Mouse (Mus musculus) adrenal gland, postnatal 36 days (tissue): ENCODE results near the gene Tgtp2. TPM values are rescaled to one million over a fixed set of nuclear protein-coding genes. Genes with fewer than 3 reads are reported as not detected.
"Not testable (repeated sequence)": the region's sequence is repeated elsewhere in the genome, so short reads cannot be mapped to it uniquely, and the experiment has no call there.

Experiments
- DNase-seq, 2 experiments: peaks; one replicate each; pipeline ENCODE4 v3.0.0; 2021; ENCODE audit warnings: mixed read lengths in 1 of 2
- total RNA-seq, 2 experiments: library from RNA; stranded (reverse); gene quantifications; 2 replicates each; pipeline ENCODE4 v1.2.3; 2021

The Tgtp2 gene
- total RNA-seq, 2 experiments from 2014 or later: 2.4 to 3.6 TPM

DNA sequence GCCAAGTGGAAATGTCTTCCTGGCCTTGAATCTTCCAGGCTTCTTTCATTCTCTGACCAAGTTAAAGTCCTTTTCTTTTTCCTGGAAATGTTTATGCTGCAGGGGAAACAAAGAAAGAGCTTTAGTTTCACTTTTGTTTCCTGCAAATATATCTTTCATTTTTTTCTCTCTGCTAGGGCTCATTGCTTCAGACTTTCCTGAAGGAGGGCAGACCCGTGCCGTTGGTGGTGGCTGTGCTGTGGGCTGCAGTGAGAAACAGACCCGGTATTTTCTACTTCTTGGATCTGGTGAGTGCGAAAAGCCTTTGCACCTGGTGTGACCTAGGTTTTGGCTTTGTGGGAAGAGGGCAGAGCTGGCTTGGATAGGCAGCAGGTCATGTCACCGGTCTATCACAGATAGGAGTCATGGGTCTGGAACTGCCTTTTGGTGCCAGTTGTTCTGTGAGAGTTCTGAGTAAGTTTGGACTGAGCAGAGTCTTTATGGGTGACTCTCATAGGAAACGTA, 22.9 kb upstream of the Tgtp2 start:
- DNase-seq: no peak

DNA sequence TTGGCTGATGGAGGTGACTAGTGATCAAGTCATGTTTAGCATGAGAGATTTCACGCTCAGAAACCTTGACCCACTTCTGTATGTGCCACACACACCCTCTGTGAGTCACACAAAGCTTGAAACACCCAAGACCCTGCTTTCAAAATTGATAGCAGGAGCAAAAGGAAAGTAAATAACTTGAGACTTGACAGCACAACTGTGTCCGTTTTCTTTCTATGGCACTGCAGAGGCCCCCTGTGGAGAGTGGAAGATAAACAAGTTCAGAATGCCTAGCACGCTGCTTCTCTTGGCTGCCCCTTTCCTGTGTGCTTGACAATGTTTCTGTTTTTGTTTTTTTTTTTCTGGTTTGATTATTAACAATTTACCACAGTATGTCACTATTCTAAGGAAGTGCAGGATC, 20.9 kb upstream of the Tgtp2 start:
- DNase-seq: peak in 1 of 2 experiments; percentile 35

DNA sequence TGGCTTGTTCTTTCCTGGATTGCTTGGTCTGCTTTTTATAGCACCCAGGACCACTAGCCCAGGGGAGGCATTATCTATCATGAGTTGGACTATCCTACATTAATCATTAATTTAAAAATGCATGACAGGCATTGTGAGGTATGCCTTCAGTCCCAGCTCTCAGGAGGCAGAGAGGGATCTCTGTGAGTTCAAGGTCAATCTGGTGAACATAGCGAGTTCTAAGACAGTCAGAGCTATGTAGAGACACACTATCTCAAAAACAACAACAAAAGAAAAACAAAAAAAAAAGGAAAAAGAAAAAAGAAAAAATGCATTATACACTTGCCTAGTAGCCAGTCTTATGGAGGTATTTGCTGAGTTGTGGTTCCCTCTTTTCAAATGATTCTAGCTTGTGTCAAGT, 20.4 kb upstream of the Tgtp2 start:
- no peak for DNase-seq

DNA sequence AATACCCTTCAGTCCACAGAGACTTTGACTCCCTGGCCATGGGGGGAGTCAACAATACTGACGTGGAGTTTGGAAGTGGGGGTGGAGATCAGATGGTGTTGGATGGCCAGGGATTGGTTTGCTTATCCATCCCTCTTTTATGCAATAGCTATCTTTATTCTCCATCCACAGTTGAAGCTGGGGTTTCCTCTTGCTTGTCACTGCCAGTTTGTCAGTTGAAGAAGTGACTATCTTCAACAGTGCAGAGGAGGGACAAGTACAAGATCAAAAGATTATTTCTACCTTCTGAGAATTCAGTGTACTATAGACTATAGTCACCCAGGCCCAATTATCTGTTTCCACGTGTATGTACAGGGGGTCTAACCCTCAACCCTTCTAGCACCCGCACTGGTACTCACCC, 19.8 kb upstream of the Tgtp2 start:
- DNase-seq: no peak

DNA sequence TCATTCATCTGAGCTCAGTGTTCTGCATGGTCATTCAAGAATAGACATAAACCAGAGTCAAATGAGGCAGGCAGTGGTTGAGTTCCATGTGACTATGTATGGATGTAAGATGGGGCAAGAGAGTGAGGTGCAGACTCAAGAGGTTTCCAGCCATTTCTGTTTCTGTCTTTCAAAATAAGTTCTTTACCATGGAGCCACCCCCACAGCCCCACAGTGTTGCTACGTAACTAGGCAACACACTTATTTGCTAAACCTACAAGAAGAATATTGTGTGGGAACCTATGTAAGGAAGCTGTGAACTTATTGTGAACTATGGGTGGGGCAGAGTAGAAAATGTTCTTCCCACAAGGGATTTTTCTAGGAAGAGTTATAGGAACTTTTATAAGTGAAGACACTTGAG, 19.1 kb upstream of the Tgtp2 start:
- DNase-seq: no peak

DNA sequence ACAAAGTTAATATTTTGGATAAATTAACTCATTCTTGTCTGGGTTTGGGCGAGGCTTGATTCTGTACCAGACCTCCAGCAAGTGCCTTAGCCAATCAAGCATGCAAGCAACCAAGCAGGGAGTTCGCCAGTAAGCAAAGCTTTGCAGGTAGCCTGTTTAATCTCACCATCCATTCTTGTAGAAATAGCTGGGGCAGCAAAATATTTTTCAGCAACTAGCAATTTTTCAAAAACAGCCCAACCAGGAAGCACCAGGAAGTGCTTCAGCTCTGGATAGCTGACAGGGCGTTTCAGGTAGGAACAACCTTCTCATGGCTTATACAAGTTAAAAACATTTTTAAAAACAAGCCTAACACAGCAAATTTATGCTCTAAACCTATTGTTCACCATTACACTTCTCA, 17.9 kb upstream of the Tgtp2 start:
- no peak for DNase-seq

DNA sequence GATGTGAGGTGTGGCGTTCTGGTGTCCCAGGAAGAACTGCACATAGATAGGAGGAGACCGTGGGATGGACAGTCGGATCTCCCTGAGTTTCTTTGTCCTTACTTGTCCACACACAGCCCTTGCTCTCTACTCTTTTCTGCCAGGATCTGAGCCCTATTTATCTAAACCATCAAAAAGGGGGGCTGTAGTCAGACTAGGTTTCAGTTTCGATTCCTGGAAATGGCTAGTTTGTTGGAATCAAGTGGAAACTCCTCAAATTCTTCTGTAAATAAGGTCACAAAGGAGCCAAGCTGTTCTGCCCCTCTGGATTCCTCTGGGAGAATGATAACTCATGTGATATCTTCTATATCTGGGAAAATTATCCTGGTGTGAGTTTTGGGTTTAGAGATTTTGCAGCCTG, 17.4 kb upstream of the Tgtp2 start:
- DNase-seq: no peak

DNA sequence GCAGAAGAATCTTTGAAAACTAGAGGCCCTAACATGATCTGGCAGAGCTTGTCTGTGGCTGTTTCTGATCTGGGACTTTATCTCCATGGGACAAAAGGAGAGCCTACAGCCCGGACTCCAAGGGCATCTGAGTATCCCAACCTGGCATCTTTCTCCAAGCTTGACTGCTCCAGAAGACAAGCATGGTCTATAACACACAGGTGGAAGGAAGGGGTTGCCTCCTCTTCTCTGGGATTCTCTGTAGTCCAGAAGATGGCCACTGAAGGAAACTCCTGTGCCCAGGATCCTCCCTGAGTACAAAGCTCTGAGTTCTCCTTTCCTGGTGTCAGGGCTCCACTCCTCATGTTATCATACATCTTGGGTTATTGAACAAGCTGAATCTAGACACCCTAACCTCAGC, 16.6 kb upstream of the Tgtp2 start:
- no peak for DNase-seq

DNA sequence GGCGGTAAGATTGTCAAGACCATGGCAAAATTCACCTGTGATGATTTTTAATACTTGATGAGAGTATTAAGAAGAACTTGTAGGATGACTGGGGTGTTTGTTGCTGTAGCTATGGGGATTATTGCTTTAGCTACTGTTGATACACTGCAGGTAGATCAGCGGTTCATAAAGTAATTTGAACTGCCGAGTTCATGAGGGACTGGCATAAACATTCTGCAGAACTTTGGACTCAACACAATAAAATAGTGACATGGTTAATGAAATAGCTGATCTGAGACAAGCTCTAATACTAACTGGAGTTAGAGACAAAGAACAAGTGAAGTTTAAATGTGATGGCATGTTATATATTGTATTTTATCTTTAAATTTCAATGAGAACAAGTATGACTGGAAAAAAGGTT, 14.7 kb upstream of the Tgtp2 start:
- DNase-seq: no peak

DNA sequence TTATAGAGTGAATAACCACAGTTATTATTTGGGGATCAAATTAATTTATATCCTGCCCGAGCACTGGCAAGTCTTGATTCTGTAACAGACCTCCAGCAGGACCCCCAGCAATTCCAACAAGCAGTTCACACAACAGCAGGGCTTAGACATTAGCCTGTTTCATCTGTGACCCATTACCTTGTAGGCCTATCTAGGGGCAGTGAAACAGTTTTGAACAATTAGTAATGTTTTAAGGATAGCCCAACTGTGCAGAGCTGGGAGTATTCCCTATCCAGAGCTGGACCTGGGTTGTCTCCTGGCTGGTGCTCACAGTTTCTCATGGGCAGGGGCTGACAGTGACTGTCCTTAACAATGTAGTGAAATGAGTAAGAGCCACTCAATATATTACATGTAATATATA, 13.0 kb upstream of the Tgtp2 start:
- DNase-seq: no peak

DNA sequence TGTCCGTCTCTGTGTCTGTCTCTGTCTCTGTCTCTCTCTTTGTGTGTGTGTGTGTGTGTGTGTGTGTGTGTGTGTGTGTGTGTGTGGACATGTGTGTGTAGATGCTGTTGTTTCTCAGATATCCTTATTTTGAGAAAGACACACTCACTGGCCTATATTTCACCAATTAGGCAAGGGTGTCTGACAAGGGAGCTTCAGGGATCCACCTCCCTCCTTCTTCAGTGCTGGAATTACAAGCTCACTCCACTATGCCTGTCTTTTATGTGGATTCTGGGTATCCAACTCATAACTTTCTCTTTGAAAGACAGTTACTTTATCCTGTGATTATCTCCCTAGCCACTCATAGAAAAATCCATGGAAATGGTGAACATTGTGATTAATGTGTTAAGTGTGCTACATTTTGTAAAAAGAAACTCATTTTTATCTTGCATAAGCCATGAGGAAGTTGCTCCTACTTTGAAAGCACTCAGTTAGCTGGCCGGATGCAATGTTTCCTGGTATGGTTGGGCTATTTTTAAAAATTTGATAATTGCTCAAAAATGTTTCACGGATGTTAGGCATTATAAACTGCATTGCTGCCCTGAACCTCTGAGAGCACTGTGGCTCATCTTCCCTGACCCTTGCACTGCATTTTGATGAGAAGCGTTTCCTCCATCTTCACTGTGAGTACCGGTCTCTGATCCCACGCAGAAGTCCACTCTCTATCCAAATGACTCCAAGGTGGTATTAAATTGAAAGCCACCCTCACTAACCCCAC, 12.2 kb upstream of the Tgtp2 start, which contains the start of gene Ifi47:
Gene Ifi47, plus strand, starts transcription at position 587 of the 757 bp plus-strand sequence.
- DNase-seq: not testable (repeated sequence)

DNA sequence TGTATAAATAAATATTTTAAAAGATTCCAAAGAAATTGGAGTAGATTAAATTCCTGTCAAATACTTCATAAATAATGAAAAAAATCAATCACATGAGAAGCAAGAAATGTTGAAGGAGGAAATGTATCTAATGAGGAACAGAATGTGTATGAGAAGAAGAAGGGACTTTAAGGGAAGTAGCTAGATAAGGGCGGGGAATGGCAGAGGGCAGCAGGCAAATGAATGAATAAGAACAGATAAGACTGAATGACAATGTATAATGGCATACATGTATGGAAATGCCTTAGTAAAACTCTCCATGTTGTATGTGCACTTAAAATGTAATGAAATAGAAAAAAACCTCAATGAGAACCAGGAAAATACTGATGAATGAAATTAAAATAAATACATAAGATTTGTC, 4.4 kb upstream of the Tgtp2 start:
- no peak for DNase-seq

DNA sequence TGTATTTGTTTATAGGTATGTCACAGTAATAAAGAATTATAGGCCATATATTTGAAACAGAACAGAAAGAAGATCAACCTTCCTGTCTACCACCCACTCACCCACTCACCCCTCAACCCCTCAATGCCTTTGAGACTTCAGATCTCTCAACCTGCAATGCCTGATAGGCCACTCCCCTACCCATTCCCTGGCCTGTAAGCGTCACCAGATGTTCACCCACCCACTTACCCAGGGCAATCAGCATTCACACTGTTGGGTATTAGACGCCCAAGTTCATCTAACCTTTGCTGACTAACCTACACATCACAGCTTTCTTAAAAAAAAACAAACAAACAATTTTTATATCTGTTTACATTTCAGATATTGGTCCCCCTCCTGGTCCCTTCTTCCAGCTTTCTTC, 2.1 kb downstream of the Tgtp2 start:
- DNase-seq: not testable (repeated sequence)

DNA sequence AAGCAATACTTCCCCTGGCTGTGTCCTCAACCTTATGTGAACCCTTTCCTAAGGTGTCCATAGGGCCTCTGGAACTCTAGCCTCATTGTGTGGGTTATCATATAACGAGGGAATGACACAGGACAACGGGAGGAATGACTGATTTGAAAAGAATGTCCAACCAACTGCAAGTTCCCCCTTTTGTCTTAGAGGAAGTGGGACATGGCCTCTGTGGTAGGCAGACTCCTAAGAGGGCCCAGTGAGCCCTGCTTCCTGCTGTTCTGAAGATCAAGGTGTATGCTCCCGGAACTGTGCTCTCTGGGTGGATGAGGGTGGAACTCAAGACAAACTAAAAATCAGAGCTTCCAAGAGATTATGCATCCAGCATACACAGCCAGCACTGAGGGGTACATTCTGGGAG, 3.9 kb downstream of the Tgtp2 start:
- DNase-seq: not testable (repeated sequence)

DNA sequence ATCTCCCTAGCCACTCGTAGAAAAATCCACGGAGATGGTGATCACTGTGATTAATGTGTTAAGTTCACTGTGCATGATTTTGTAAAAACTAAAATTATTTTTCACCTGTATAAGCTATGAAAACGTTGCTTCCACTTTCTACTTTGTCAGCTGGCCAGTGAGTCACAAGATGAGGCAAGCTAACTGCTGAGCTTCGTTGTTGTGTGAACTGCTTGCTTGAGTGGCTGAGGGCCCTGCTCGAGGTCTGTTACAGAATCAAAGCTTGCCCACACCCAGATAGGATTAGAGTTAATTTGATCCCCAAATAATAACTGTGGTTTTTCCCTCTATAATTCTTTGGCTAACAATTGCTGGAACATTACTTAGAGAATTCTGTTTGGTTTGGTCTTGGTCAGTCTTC, 12.1 kb downstream of the Tgtp2 start:
- DNase-seq: not testable (repeated sequence)

DNA sequence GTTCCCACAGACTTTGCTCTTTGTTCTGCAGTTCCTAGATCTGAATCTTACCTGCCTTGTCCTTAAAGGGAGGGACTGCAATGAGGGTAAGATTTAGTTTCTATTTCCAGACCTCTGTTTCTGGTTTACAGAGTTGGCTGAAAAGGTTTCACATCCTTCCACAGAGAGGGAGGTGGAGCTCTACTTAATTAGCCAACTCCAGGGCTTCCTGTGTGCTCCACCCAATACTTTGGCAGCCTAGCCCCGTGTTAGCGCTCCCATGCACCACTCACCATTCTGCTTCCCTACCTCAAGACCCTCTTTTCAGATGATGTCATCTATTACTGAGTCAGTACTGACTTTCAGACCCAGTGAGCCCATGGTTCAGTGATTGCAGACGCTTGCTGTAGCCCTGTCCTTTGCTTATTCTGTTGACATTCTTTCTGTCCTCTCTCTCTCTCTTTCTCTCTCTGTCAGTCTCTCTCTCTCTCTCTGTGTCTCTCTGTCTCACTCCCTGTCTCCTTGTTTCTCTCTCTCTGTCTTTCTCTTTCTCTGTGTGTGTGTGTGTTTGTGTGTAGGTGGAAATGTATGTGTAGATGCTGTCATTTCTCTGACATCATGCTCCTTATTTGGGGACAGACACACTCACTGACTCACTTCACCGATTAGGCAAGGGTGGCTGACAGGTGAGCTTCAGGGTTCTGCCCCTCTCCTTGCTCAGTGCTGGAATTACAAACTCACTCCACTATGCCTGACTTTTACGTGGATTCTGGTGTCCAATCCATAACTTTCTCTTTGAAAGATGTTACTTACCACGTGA, 12.7 kb downstream of the Tgtp2 start, which contains the start of gene 9930111J21Rik2:
Gene 9930111J21Rik2, minus strand, starts transcription at position 150 of the 799 bp plus-strand sequence.
- not testable (repeated sequence) for DNase-seq

DNA sequence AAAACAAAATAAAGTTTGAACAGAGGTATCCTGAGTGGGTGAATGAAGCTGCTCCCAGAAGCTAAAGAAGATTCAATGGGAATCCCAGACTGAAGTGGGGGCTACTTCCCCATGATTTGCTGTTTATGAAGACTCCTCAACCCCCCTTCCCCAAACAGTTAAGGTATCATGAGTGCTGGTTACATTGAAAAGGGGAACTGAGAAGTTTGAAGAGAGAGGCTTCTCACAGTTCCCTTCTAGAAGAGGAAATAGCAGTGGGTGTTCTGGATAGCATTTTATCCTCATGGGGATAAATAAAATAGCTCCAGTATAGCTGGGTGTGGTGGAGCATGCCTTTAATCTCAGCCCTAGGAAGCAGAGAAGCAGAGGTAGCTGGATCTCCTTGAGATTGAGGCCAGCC, 13.9 kb downstream of the Tgtp2 start:
- not testable (repeated sequence) for DNase-seq

DNA sequence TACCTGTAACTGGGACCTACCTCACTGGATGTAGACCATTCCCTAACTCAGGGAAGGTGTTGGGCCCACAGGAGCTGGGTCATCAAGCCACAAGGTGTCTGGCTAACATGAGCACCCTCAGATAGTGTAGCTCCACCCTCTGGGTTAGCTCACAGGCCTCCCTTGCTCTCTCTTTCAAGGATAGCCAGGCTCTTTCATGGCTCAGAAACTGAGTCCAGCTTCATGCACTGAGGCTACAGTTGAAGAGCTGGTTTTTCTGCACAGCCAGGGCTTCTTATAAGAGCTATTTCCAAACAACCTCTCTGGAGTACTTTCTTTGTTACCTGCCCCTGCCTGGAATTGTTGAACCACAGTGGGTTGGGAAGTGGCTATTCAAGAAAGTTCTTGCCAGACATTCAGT, 51.9 kb downstream of the Tgtp2 start:
- DNase-seq: not testable (repeated sequence)

Other genes starting within 250 kb of the Tgtp2 start
- gene Trim41, start 246.9 kb downstream of the Tgtp2 start, total RNA-seq: 10 to 100 TPM; 32.9 to 45.2 TPM
- gene Trim7, start 238.1 kb downstream of the Tgtp2 start, total RNA-seq: 1 to 10 TPM; 6.4 to 8.6 TPM
- 1 to 10 TPM; 1.4 to 3.2 TPM for gene Gm12184, start 237.6 kb downstream of the Tgtp2 start, total RNA-seq
- 10 to 100 TPM; 23.9 to 24.5 TPM for gene Irgm1, start 192.5 kb downstream of the Tgtp2 start, total RNA-seq
- 1 to 10 TPM; 2.0 to 2.8 TPM for gene Gm5431, start 162.0 kb downstream of the Tgtp2 start, total RNA-seq
- 1 to 10 TPM; 4.8 to 5.5 TPM for gene Psme2b, start 118.0 kb downstream of the Tgtp2 start, total RNA-seq
- gene Olfr56, start 85.3 kb downstream of the Tgtp2 start, total RNA-seq: not detected
- 1 to 10 TPM; 2.4 to 3.6 TPM for gene 9930111J21Rik1, start 84.8 kb downstream of the Tgtp2 start, total RNA-seq
- 1 to 10 TPM; 2.5 to 3.4 TPM for gene Gm12185, start 72.0 kb downstream of the Tgtp2 start, total RNA-seq
- 1 to 10 TPM; 3.5 to 4.6 TPM for gene Tgtp1, start 70.0 kb downstream of the Tgtp2 start, total RNA-seq
- 1 to 10 TPM; 2.5 to 4.8 TPM for gene 9930111J21Rik2, start 13.0 kb downstream of the Tgtp2 start, total RNA-seq
- 1 to 10 TPM; 3.9 to 6.6 TPM for gene Ifi47, start 12.4 kb upstream of the Tgtp2 start, total RNA-seq
- gene Olfr1396, start 50.7 kb upstream of the Tgtp2 start, total RNA-seq: 1 to 10 TPM; 1.1 to 2.1 TPM
- gene Olfr1395, start 78.1 kb upstream of the Tgtp2 start, total RNA-seq: not detected
- gene Olfr1394, start 90.2 kb upstream of the Tgtp2 start, total RNA-seq: not detected
- 10 to 100 TPM; 20.0 to 48.6 TPM for gene Btnl9, start 123.0 kb upstream of the Tgtp2 start, total RNA-seq
- gene Zfp62, start 139.1 kb upstream of the Tgtp2 start, total RNA-seq: 10 to 100 TPM; 29.7 to 33.3 TPM
- 100 to 1,000 TPM; 113 to 135 TPM for gene Mgat1, start 180.0 kb upstream of the Tgtp2 start, total RNA-seq
- gene Olfr1393, start 214.1 kb upstream of the Tgtp2 start, total RNA-seq: not detected
- gene Olfr1392, start 221.1 kb upstream of the Tgtp2 start, total RNA-seq: not detected
- not detected for gene Olfr10, start 240.5 kb upstream of the Tgtp2 start, total RNA-seq